Mouse (Mus musculus): Measurements from ENCODE around the gene Ptbp1.
"Not testable (repeated sequence)": the region's sequence is repeated elsewhere in the genome, so short reads cannot be mapped to it uniquely, and the experiment has no call there.

Gene Ptbp1

GRCm38 (mm10) chr10:79883297-79884084, 29.3 kb downstream of the Ptbp1 start:
- DNase-seq (ENCODE audit: low read depth, low spot score), result peak; percentile 60

DNA sequence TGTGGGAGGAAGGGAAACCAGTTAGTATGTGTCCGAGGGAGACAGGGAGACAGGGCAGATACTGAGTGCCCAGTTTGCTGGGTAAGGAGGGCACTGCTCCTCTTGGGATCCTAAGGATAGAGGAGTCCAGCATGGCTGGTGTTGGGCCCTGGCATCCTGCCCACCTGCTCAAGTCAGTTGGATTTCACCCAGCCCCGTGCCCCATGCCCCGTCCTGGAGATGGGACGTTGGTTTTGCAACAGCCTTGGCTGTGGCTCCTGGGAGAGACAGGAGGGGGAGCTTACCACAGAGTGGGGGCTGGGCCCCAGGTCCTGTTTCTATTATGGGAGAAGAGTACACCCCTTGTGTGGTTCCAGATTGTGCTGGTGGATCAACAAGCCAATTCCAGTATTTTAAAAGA, 30.2 kb downstream of the Ptbp1 start:
- peak; percentile 44 for DNase-seq (ENCODE audit: low read depth, low spot score)

GRCm38 (mm10) chr10:79884938-79885337, 30.7 kb downstream of the Ptbp1 start:
- DNase-seq (ENCODE audit: low read depth, low spot score), result not testable (repeated sequence)

DNA sequence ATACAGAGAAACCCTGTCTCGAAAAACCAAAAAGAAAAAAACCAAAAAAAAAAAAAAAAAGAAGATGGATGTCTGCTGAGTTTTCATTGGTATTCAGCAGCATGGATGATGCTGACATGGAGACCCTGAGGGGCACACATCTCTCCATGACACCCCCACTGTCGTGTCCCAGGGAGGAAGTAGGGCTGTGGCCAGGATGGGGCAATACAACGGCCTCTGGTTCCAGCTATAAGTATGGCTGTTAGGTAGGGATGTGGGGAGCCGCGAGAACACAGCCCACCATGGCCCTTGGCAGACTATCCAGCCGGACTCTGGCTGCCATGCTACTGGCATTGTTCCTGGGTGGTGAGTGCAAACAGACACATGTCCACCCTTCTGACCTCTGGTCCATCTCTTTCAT, 31.8 kb downstream of the Ptbp1 start, which contains the start of gene Elane:
Gene Elane, plus strand, starts transcription at position 194 of the 400 bp plus-strand sequence.
- no peak for DNase-seq (ENCODE audit: low read depth, low spot score)

DNA sequence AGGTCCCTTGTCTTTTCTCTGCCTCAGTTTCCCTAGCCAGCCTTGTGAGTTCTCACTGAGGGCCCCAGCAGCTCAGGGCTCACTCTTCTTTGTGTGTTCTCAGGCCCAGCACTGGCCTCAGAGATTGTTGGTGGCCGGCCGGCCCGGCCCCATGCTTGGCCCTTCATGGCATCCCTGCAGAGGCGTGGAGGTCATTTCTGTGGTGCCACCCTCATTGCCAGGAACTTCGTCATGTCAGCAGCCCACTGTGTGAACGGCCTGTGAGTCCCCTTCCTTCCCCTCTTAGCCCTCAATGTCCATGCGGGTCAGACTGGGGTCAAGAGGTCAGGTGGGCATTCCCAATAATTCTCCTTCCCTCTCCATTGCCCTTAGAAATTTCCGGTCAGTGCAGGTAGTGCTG, 32.4 kb downstream of the Ptbp1 start:
- DNase-seq (ENCODE audit: low read depth, low spot score), result no peak

DNA sequence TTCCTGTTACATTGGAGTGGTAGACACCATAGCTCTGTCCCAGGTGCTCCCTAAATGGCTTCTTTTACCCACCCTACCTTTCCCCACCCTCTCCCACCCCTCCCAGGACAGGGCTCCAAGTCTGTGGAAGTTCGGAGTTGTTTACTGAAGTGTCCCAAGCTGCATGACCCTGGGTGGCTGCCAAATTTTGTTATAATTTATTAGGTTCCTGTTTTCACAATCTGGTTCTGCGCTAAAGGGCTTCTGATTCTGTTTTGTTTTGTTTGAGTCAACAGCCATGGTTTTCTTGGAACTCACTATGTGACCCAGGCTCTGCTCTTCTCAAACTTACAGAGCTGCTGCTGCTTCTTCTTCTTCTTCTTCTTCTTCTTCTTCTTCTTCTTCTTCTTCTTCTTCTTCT, 35.2 kb downstream of the Ptbp1 start:
- no peak for DNase-seq (ENCODE audit: low read depth, low spot score)

DNA sequence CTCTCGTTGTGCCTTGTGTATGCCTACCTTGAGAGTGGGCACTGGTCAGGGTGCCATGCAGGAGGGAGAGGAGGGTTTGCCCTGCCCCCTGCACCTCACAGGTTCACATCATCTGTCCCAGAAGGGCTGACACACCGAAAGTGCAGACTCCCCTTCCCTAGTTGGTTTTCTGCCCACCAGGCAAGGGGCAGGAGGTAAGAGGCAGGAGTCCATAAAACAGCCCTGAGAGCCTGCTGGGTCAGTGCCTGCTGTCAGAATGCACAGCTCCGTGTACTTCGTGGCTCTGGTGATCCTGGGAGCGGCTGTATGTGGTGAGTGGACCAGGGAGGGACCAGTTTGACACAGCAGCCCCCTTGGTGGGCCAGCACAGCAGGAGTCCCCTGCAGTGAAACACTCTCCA, 36.4 kb downstream of the Ptbp1 start, which contains the start of gene Cfd:
Gene Cfd, plus strand, starts transcription at position 184 of the 400 bp plus-strand sequence.
- DNase-seq (ENCODE audit: low read depth, low spot score), result no peak

DNA sequence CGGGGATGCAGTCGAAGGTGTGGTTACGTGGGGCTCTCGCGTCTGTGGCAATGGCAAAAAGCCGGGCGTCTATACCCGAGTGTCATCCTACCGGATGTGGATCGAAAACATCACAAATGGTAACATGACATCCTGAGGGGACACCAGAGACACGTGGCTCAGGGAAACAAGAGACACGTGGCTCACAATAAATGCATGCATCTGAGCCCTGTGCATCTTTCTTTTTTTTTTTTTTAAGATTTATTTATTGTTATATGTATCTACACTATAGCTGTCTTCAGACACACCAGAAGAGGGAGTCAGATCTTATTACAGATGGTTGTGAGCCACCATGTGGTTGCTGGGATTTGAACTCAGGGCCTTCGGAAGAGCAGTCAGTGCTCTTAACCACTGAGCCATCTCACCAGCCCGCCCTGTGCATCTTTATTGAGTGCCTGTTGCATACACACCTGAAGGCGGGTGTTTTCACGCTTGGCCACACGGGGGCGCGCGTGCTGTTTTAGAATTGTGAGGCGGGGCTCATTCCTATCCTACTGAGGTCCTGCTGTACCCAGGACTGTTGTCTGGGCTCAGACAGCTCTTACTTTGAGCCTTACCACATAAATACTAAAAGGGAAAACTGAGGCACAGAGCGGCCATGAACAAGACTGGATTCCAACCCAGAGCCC, 38.4 kb downstream of the Ptbp1 start:
- not testable (repeated sequence) for DNase-seq (ENCODE audit: low read depth, low spot score)

DNA sequence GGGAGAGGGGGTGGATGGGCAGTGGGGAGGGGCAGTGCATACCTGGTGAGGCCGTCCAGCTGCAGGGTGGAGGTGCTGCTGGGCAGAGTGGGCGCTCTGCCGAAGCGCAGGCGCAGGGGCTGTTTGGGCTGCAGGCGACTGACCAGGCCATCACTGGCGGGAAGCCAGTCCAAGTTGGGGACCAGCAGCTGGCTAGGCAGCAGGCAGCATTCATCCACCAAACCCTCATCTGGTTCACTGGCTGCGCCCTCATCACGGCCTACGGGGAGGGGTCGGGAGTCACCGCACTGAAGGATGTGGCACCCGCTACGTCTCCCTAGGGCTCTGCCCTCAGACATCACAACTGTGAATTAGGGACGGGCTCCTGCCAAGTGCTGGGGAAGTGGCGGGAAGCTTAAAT, 42.1 kb downstream of the Ptbp1 start:
- no peak for DNase-seq (ENCODE audit: low read depth, low spot score)

DNA sequence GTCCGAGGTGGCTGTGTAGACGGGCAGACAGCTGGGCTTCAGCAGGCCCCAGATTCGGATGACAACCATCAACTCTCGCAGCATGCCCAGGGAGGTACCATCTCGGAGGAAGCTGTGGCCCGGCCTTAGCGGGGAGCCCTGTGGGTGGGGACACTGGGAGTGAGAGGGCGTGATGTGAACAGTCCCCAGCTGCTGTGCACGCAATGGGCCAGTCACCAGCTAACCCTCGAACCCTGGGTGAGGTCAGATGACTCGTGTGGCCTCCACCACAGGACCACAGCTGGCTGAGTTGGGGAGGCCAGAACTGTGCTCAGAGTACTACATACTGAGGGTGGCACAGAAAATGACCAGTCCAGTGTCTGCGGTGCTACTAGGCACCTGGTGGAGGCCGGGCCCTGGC, 42.6 kb downstream of the Ptbp1 start:
- no peak for DNase-seq (ENCODE audit: low read depth, low spot score)

DNA sequence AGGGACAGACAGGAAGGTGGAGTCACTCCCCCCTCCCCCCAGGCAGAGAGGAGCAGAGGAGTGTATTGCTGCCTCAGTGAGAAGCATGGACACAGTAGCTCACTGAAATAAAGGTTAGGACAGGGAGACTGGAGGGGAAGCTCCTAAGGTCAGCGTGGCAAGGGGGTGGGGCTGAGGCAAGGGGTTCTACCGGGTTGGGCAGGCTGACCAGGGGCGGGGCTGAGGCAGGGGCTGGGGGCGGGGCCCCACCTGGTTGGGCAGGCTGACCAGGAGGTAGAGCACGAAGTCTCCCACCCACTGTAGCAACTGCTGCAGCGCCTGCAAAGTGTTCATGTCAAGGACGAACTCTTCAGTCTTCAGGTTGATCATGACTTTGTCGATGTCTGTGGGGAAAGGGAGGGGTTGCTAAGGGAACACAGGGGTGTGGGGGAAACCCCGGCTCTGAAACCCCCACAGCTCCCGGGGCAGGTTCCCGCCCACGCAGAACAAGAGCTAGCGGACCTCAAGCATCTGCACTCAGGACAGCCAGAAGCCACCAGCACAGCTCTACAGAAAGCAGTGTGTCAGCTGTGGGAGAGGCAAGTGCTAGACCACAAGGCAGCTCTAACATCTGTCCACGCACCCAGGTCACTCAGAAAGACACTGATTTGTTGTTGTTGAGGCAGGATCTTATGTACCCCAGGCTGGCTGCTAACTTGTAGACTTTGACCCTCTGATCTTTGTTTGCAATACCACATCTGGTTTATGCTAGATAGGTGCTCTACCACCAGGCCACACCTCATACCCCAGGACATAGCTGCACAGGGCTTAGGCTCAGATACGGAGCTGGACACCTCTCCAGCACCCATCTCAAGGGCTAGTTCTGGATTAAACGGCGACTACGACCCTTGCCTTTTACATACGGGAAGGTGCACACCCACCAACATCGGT, 43.4 kb downstream of the Ptbp1 start:
- DNase-seq (ENCODE audit: low read depth, low spot score), result no peak

DNA sequence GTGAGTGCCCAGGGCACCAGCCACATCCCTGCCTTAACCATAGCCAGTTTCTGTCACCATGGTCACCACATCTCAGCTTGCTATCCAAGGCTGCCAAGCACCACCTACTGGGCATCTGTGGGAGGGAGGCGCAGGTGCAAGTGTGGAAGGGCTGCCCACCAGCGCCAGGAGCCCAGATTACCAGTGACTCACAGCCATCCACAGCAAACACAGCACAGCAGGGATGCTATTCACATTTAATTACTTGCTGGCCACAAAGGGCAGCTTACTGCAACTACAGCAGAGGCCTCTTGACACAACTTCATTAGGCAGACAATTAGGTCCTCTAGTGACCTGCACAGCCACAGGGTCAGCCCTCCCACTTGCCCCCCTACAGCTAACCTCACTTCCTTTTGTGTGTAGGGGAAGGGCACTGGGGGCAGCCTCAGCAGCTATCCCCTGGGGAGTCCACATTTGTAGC, 46.8 kb downstream of the Ptbp1 start:
- DNase-seq (ENCODE audit: low read depth, low spot score), result no peak

GRCm38 (mm10) chr10:79906712-79907111, 52.5 kb downstream of the Ptbp1 start:
- DNase-seq (ENCODE audit: low read depth, low spot score), result no peak

DNA sequence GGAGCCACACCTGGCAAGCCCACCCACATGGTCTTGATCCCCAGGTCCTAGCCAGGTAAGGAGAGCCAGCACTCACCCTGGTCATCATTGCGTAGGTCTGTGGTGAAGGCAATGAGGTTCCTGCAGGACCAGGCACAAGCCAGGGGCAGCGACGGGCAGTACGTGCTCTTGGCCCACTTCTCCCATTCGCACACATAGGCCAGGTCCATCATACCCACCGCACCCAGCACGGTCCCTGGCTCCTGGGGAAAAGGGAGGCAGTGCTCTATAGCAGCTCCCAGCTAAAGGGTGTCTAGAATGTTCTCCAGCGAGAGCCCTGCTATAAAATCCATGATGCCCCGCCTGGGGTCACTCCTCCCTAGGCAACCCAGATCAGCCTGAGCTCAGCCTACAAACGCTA, 53.2 kb downstream of the Ptbp1 start:
- DNase-seq (ENCODE audit: low read depth, low spot score), result no peak

DNA sequence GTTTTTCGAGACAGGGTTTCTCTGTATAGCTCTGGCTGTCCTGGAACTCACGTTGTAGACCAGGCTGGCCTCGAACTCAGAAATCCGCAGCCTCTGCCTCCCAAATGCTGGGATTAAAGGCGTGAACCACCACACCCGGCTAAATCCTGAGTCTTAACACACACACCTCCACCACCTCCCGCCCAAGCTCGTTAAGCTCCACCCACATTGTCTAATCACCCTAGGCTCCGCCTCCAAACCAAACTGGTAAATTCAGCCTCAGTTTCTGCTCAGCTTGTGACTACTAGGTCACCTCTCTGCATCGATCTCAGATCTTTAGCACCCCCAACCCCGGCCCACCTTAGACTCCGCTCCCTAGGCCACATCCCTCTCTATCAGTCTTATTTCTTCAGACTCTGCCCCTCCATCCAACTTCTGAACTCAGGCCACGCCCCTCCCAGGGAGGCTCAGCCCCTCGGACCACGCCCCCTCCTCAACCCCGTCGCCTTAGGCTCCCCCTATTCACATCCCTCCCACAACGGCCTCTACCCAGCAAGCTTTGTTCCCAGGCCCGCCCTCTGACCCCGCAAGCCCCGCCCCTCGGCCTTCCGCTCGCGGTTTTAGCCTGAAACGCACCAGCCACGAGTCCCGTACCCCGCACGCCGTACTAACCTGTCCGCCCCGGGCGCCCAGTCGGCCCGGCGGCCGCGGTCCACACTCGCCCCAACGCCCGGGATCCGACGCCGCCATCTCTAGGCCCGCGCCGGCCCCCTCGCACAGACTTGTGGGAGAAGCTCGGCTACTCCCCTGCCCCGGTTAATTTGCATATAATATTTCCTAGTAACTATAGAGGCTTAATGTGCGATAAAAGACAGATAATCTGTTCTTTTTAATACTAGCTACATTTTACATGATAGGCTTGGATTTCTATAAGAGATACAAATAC, 54.2 kb downstream of the Ptbp1 start, which contains the start of gene Med16:
Gene Med16, minus strand, starts transcription at position 757 of the 925 bp plus-strand sequence.
- peak; percentile 96 for DNase-seq (ENCODE audit: low read depth, low spot score)

GRCm38 (mm10) chr10:79909092-79909922, 55.1 kb downstream of the Ptbp1 start:
- no peak for DNase-seq (ENCODE audit: low read depth, low spot score)

GRCm38 (mm10) chr10:79910556-79910955, 56.3 kb downstream of the Ptbp1 start, which contains the start of gene Gm26602:
Gm26602 (plus strand) TSS chr10:79910856.
- DNase-seq (ENCODE audit: low read depth, low spot score), result no peak

DNA sequence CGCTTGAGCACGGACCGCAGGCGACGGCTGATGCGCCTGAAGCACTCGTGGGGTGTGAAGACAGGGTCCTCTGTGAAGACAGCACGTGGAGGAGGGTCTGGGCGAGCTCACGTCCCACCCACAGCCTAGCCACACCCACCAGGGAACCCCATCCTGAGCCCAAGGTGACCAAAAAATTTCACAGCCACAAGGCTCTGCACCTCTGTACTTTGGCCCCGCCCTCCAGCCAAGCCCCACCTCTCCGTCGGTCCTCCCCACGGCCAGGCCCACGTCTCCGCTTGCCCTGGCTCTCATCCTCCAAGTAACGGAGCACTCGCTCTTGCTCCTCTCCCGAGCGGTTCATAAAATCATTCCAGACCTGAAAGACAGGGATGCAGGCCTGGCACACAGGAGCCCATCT, 58.2 kb downstream of the Ptbp1 start:
- no peak for DNase-seq (ENCODE audit: low read depth, low spot score)

Data from skeletal muscle tissue, adult 2 months (tissue).